Mouse (Mus musculus): ENCODE data around the gene Esrrb. TPM values are rescaled to one million over a fixed set of nuclear protein-coding genes. Genes with fewer than 3 reads are reported as not detected.

Esrrb gene
- polyA plus RNA-seq, 1 experiment from 2014 or later = 0.74 TPM

GRCm38 (mm10) chr12:86423102-86423501 lies 62.2 kb downstream of the Esrrb start:
- no peaks in the 10 kb centered on the region for H3K36me3 ChIP-seq
- no peak overlapping the region for H3K27ac ChIP-seq
- no peaks in the 10 kb centered on the region for H3K9me3 ChIP-seq
- WGBS = 5% methylated on average over 13 of the region's 13 CpGs
- H3K27me3 ChIP-seq = peaks cover 95% of the 10 kb centered on the region
- H3K4me2 ChIP-seq (replicated peaks) = no peak overlapping the region; the same call in 1 of the 2 replicates
- H3K4me3 ChIP-seq = 0 out of 2 replicates have a peak overlapping the region, but pooled peaks have one; percentile 48
- H3K9ac ChIP-seq = no peak overlapping the region
- peaks cover 13% of the 10 kb centered on the region for H3K4me1 ChIP-seq
- no peak for ATAC-seq (ENCODE audit: low FRiP score, low read depth)

GRCm38 (mm10) chr12:86427585-86427984 lies 66.7 kb downstream of the Esrrb start:
- no peak overlapping the region for H3K27ac ChIP-seq
- no peak overlapping the region for H3K4me2 ChIP-seq (replicated peaks)
- H3K27me3 ChIP-seq = peaks cover 64% of the 10 kb centered on the region
- H3K9ac ChIP-seq = no peak overlapping the region
- ATAC-seq (ENCODE audit: low FRiP score, low read depth) = no peak
- H3K9me3 ChIP-seq = no peaks in the 10 kb centered on the region
- 37% methylated on average over 2 of the region's 2 CpGs for WGBS
- no peaks in the 10 kb centered on the region for H3K36me3 ChIP-seq
- H3K4me1 ChIP-seq = peaks cover 3% of the 10 kb centered on the region
- no peak overlapping the region for H3K4me3 ChIP-seq

GRCm38 (mm10) chr12:86431671-86432070 lies 70.8 kb downstream of the Esrrb start:
- WGBS = 81% methylated on average over 5 of the region's 5 CpGs
- Histone ChIP-seq H3K36me3 (no peaks in the 10 kb centered on the region), H3K4me2 (replicated peaks) (no peak overlapping the region), H3K9me3 (no peaks in the 10 kb centered on the region), H3K27ac (no peak overlapping the region), H3K9ac (no peak overlapping the region), H3K4me3 (no peak overlapping the region), H3K27me3 (peaks cover 41% of the 10 kb centered on the region), H3K4me1 (0 out of 2 replicates have a peak, but pooled peaks cover 4% of the 10 kb centered on the region)
- no peak for ATAC-seq (ENCODE audit: low FRiP score, low read depth)

- no peak overlapping the region for H3K27ac ChIP-seq
Measured at GRCm38 (mm10) chr12:86433371-86433821, 72.5 kb downstream of the Esrrb start.

GRCm38 (mm10) chr12:86435651-86436050 lies 74.7 kb downstream of the Esrrb start:
- Histone ChIP-seq H3K4me2 (replicated peaks) (no peak overlapping the region), H3K27me3 (peaks cover 22% of the 10 kb centered on the region), H3K36me3 (no peaks in the 10 kb centered on the region), H3K4me3 (no peak overlapping the region), H3K9me3 (no peaks in the 10 kb centered on the region), H3K9ac (no peak overlapping the region), H3K4me1 (0 out of 2 replicates have a peak, but pooled peaks cover 6% of the 10 kb centered on the region), H3K27ac (no peak overlapping the region)
- no peak for ATAC-seq (ENCODE audit: low FRiP score, low read depth)
- WGBS = 80% methylated on average over 13 of the region's 13 CpGs

More at GRCm38 (mm10) chr12:86433371-86433821, 72.5 kb downstream of the Esrrb start:
- peak overlapping the region; percentile 45; the same call in 1 of the 2 replicates for H3K9ac ChIP-seq
- H3K27me3 ChIP-seq = peaks cover 32% of the 10 kb centered on the region
- 3% methylated on average over 8 of the region's 13 CpGs for WGBS
- peak; percentile 72 for ATAC-seq (ENCODE audit: low FRiP score, low read depth)
- H3K9me3 ChIP-seq = no peaks in the 10 kb centered on the region
- H3K4me2 ChIP-seq (replicated peaks) = peak overlapping the region; percentile 54
- 0 out of 2 replicates have a peak, but pooled peaks cover 4% of the 10 kb centered on the region for H3K4me1 ChIP-seq
- H3K4me3 ChIP-seq = peak overlapping the region; percentile 20
- no peaks in the 10 kb centered on the region for H3K36me3 ChIP-seq

- no peaks in the 10 kb centered on the region for H3K9me3 ChIP-seq
- H3K4me1 ChIP-seq = no peaks in the 10 kb centered on the region
- H3K9ac ChIP-seq = no peak overlapping the region
- H3K4me3 ChIP-seq = no peak overlapping the region
- 85% methylated on average over 5 of the region's 5 CpGs for WGBS
- ATAC-seq (ENCODE audit: low FRiP score, low read depth) = no peak
- H3K27me3 ChIP-seq = no peaks in the 10 kb centered on the region
- no peak overlapping the region for H3K4me2 ChIP-seq (replicated peaks)
- H3K36me3 ChIP-seq = no peaks in the 10 kb centered on the region
- no peak overlapping the region for H3K27ac ChIP-seq
Measured at GRCm38 (mm10) chr12:86450848-86451247, 89.9 kb downstream of the Esrrb start.

DNA sequence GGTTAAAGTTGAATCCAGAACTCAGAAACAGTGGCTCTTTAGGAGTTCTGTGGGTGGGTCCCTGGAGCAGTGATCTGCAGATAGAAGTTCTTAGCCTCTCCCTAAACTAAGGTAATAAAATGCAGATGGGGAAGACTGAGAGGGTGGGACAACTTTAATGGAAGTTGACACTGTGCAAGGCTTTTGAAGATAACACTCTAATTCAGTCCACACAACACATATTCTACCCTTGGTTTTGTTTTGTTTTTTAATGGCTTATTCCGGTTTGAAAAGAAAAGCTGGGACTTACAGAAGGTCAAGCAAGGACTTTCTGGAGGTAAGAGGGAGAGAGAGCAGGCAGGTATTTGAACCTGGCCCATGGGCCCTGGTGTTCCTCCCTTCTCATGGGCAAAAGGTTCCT lies 94.1 kb downstream of the Esrrb start:
- no peaks in the 10 kb centered on the region for H3K27me3 ChIP-seq
- peaks cover 3% of the 10 kb centered on the region; the same call in 1 of the 2 replicates for H3K9me3 ChIP-seq
- no peaks in the 10 kb centered on the region for H3K4me1 ChIP-seq
- H3K4me3 ChIP-seq = no peak overlapping the region
- no peak overlapping the region for H3K4me2 ChIP-seq (replicated peaks)
- H3K27ac ChIP-seq = no peak overlapping the region
- H3K9ac ChIP-seq = no peak overlapping the region
- H3K36me3 ChIP-seq = no peaks in the 10 kb centered on the region
- 37% methylated on average over 1 of the region's 1 CpGs for WGBS
- no peak for ATAC-seq (ENCODE audit: low FRiP score, low read depth)

GRCm38 (mm10) chr12:86462742-86463470 lies 102.0 kb downstream of the Esrrb start:
- 57% methylated on average over 9 of the region's 9 CpGs for WGBS

GRCm38 (mm10) chr12:86464385-86464784 lies 103.5 kb downstream of the Esrrb start:
- no peak overlapping the region for H3K9ac ChIP-seq
- H3K9me3 ChIP-seq = peaks cover 4% of the 10 kb centered on the region; the same call in 1 of the 2 replicates
- no peaks in the 10 kb centered on the region for H3K4me1 ChIP-seq
- WGBS = 71% methylated on average over 1 of the region's 1 CpGs
- H3K4me3 ChIP-seq = no peak overlapping the region
- H3K36me3 ChIP-seq = no peaks in the 10 kb centered on the region
- no peak overlapping the region for H3K4me2 ChIP-seq (replicated peaks)
- no peak overlapping the region for H3K27ac ChIP-seq
- H3K27me3 ChIP-seq = no peaks in the 10 kb centered on the region
- no peak for ATAC-seq (ENCODE audit: low FRiP score, low read depth)

More at GRCm38 (mm10) chr12:86462742-86463470, 102.0 kb downstream of the Esrrb start:
- no peaks in the 10 kb centered on the region for H3K4me1 ChIP-seq
- ATAC-seq (ENCODE audit: low FRiP score, low read depth) = no peak
- H3K9ac ChIP-seq = no peak overlapping the region
- peaks cover 4% of the 10 kb centered on the region; the same call in 1 of the 2 replicates for H3K9me3 ChIP-seq
- no peaks in the 10 kb centered on the region for H3K36me3 ChIP-seq
- no peak overlapping the region for H3K27ac ChIP-seq
- H3K4me2 ChIP-seq (replicated peaks) = no peak overlapping the region
- no peaks in the 10 kb centered on the region for H3K27me3 ChIP-seq
- no peak overlapping the region for H3K4me3 ChIP-seq

GRCm38 (mm10) chr12:86466180-86466579 lies 105.3 kb downstream of the Esrrb start:
- ATAC-seq (ENCODE audit: low FRiP score, low read depth) = no peak
- H3K4me2 ChIP-seq (replicated peaks) = no peak overlapping the region
- peaks cover 11% of the 10 kb centered on the region for H3K27me3 ChIP-seq
- no peak overlapping the region for H3K4me3 ChIP-seq
- 44% methylated on average over 4 of the region's 4 CpGs for WGBS
- no peak overlapping the region for H3K9ac ChIP-seq
- no peaks in the 10 kb centered on the region for H3K4me1 ChIP-seq
- no peaks in the 10 kb centered on the region for H3K36me3 ChIP-seq
- H3K9me3 ChIP-seq = 0 out of 2 replicates have a peak, but pooled peaks cover 3% of the 10 kb centered on the region
- no peak overlapping the region for H3K27ac ChIP-seq

GRCm38 (mm10) chr12:86469919-86470318 lies 109.0 kb downstream of the Esrrb start:
- peaks cover 17% of the 10 kb centered on the region for H3K27me3 ChIP-seq
- no peaks in the 10 kb centered on the region for H3K4me1 ChIP-seq
- ATAC-seq (ENCODE audit: low FRiP score, low read depth) = no peak
- H3K27ac ChIP-seq = no peak overlapping the region
- H3K4me3 ChIP-seq = no peak overlapping the region
- 43% methylated on average over 23 of the region's 23 CpGs for WGBS
- no peak overlapping the region for H3K9ac ChIP-seq
- H3K4me2 ChIP-seq (replicated peaks) = no peak overlapping the region
- H3K9me3 ChIP-seq = 0 out of 2 replicates have a peak, but pooled peaks cover 3% of the 10 kb centered on the region
- H3K36me3 ChIP-seq = no peaks in the 10 kb centered on the region

DNA sequence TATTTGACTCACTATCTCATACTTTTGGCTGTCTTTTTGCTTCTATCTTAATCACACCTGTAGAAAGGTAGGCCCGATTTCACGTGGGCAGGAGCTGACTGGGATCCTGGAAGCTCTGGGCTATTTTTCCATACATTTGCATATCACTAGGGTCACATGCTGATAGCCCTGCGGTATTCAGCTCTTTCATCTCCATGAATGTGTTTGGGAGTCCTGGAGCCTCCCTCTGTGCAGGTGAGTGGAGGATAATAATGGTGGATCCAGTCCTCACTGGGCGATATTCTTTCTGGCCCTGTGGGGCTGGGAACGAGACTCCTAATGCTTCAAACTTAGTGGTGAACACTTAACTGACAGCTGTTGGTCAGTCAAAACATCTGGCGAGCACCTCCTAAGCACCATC lies 110.0 kb downstream of the Esrrb start:
- Histone ChIP-seq H3K4me2 (replicated peaks) (no peak overlapping the region), H3K36me3 (no peaks in the 10 kb centered on the region), H3K4me3 (no peak overlapping the region), H3K4me1 (no peaks in the 10 kb centered on the region), H3K9me3 (0 out of 2 replicates have a peak, but pooled peaks cover 3% of the 10 kb centered on the region), H3K9ac (no peak overlapping the region), H3K27me3 (peaks cover 17% of the 10 kb centered on the region), H3K27ac (no peak overlapping the region)
- WGBS = 55% methylated on average over 6 of the region's 6 CpGs
- no peak for ATAC-seq (ENCODE audit: low FRiP score, low read depth)

Measured in limb, embryonic 13.5 days (tissue).